Mouse (Mus musculus) forebrain, embryonic 13.5 days (tissue): Measurements from ENCODE around the gene Mea1. TPM values are rescaled to one million over a fixed set of nuclear protein-coding genes. Genes with fewer than 3 reads are reported as not detected.

ENCODE experiments used
- ATAC-seq: fragments of 200-750 bp; cut with Nextera tagmentation; 2 replicates; pipeline ENCODE4 v1.8.0; 2017
- H3K27ac ChIP-seq: fragments of 300-500 bp; sonication (generic); 2 replicates; pipeline ENCODE4 v1.5.1; 2015; ENCODE audit warnings: inconsistent platforms, mild to moderate bottlenecking, moderate library complexity
- H3K27me3 ChIP-seq: fragments of 300-500 bp; sonication (generic); 2 replicates; pipeline ENCODE4 v1.6.1; 2015; ENCODE audit warnings: mild to moderate bottlenecking, inconsistent platforms
- H3K36me3 ChIP-seq: fragments of 300-500 bp; sonication (generic); 2 replicates; pipeline ENCODE4 v1.6.1; 2015; ENCODE audit warnings: mild to moderate bottlenecking, inconsistent platforms; ENCODE audit not compliant: poor library complexity, severe bottlenecking
- H3K4me1 ChIP-seq: fragments of 300-500 bp; sonication (generic); 2 replicates; pipeline ENCODE4 v1.6.1; 2015; ENCODE audit warnings: inconsistent platforms
- H3K4me2 ChIP-seq: fragments of 300-500 bp; sonication (generic); 2 replicates; pipeline ENCODE4 v1.6.1; 2015; ENCODE audit warnings: inconsistent platforms, mild to moderate bottlenecking, moderate library complexity
- H3K4me3 ChIP-seq: fragments of 300-500 bp; sonication (generic); 2 replicates; pipeline ENCODE4 v1.5.1; 2015; ENCODE audit warnings: mild to moderate bottlenecking, inconsistent platforms
- H3K9ac ChIP-seq: fragments of 300-500 bp; sonication (generic); 2 replicates; pipeline ENCODE4 v1.6.1; 2015; ENCODE audit warnings: mild to moderate bottlenecking, inconsistent platforms
- H3K9me3 ChIP-seq: fragments of 300-500 bp; sonication (generic); replicated peaks from 2 replicates; pipeline ENCODE4 v1.6.1; 2016; ENCODE audit warnings: inconsistent platforms
- WGBS: fragments of 180-500 bp; shearing (Covaris S2); methylation state at CpG from one replicate; pipeline ENCODE4 v1.1.7; 2015; 5-methylcytosine and 5-hydroxymethylcytosine counted together
- polyA plus RNA-seq: library from polyadenylated mRNA; unstranded; fragments of >200 nt; fragmentation: Nextera tagmentation; extraction: Ambion mirVana; gene quantifications from 2 replicates; pipeline ENCODE4 v1.2.1, GENCODE M21; 2015

The Mea1 gene
- polyA plus RNA-seq, 1 experiment from 2014 or later, result 196 TPM

- 92% methylated on average over 5 of the region's 5 CpGs for WGBS
- Histone ChIP-seq H3K9ac (no peak overlapping the region), H3K4me3 (no peak overlapping the region), H3K9me3 (no peaks in the 10 kb centered on the region), H3K27ac (no peak overlapping the region), H3K27me3 (no peaks in the 10 kb centered on the region), H3K36me3 (peaks cover 33% of the 10 kb centered on the region), H3K4me1 (peaks cover 31% of the 10 kb centered on the region), H3K4me2 (no peak overlapping the region)
- ATAC-seq, result no peak
These were observed 20.7 kb downstream of the Mea1 start for GRCm38 (mm10) chr17:46699245-46699644.

GRCm38 (mm10) chr17:46699912-46700311 is 21.3 kb downstream of the Mea1 start:
- H3K27me3 ChIP-seq, result no peaks in the 10 kb centered on the region
- H3K9ac ChIP-seq, result no peak overlapping the region

GRCm38 (mm10) chr17:46701489-46701888 is 22.9 kb downstream of the Mea1 start:
- Histone ChIP-seq H3K27me3 (no peaks in the 10 kb centered on the region), H3K9me3 (no peaks in the 10 kb centered on the region), H3K36me3 (peaks cover 24% of the 10 kb centered on the region), H3K9ac (peak overlapping the region; percentile 41; the same call in 1 of the 2 replicates), H3K27ac (no peak overlapping the region), H3K4me2 (no peak overlapping the region), H3K4me3 (no peak overlapping the region), H3K4me1 (peaks cover 36% of the 10 kb centered on the region)
- 79% methylated on average over 12 of the region's 12 CpGs for WGBS
- ATAC-seq, result no peak

More at GRCm38 (mm10) chr17:46699912-46700311, 21.3 kb downstream of the Mea1 start:
- ATAC-seq, result no peak
- H3K4me1 ChIP-seq, result peaks cover 31% of the 10 kb centered on the region
- peaks cover 33% of the 10 kb centered on the region for H3K36me3 ChIP-seq
- no peaks in the 10 kb centered on the region for H3K9me3 ChIP-seq
- WGBS, result 89% methylated on average over 3 of the region's 3 CpGs
- H3K4me2 ChIP-seq, result no peak overlapping the region
- H3K4me3 ChIP-seq, result no peak overlapping the region
- H3K27ac ChIP-seq, result no peak overlapping the region

DNA sequence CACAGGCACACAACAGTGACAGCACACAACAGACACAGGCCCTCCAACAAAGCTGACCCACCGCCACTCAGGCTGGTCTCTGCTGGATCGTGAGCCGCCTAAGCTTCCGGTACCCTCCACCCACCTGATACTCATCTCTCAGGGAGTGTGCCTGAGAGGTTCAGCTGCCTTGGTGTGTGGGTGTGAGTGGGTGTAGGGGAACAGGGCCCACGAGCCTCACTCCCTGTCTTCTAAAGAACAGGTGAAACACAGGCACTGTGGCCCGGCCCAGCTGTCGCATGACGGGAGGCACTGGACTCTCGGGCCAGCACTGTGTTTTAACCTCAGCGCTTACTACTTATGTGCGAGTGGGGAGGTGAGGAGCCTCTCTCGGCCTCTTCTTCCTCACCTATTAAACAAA is 23.5 kb downstream of the Mea1 start:
- H3K9me3 ChIP-seq, result no peaks in the 10 kb centered on the region
- WGBS, result 89% methylated on average over 12 of the region's 12 CpGs
- H3K36me3 ChIP-seq, result peaks cover 24% of the 10 kb centered on the region
- no peak overlapping the region for H3K4me2 ChIP-seq
- H3K27me3 ChIP-seq, result no peaks in the 10 kb centered on the region
- H3K9ac ChIP-seq, result peak overlapping the region; percentile 23; the same call in 1 of the 2 replicates
- ATAC-seq, result no peak
- H3K27ac ChIP-seq, result no peak overlapping the region
- H3K4me3 ChIP-seq, result no peak overlapping the region
- peaks cover 36% of the 10 kb centered on the region for H3K4me1 ChIP-seq

DNA sequence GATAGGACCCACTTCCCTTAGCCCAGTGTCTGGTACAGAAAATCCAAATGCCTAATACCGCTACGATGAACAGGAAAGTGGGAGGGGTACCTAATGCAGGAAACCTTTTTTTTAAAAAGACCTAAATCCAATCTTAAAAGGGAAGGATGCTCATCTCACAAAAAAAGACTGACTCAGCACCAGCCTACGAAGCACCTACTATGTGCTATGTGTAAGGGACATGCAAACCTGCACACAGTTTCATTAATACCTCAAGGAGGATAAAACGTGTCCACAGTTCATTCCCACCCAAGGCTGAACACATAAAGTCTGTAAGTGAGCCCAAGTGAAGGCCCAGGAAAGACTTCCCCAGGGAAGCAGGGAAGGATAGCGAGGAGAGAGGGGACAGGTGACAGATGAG is 23.9 kb downstream of the Mea1 start:
- peaks cover 36% of the 10 kb centered on the region for H3K4me1 ChIP-seq
- no peak overlapping the region for H3K27ac ChIP-seq
- ATAC-seq, result no peak
- peak overlapping the region; percentile 69 for H3K4me2 ChIP-seq
- peak overlapping the region; percentile 97 for H3K9ac ChIP-seq
- peaks cover 24% of the 10 kb centered on the region for H3K36me3 ChIP-seq
- 87% methylated on average over 5 of the region's 5 CpGs for WGBS
- H3K4me3 ChIP-seq, result peak overlapping the region; percentile 94; the same call in 1 of the 2 replicates
- no peaks in the 10 kb centered on the region for H3K27me3 ChIP-seq
- no peaks in the 10 kb centered on the region for H3K9me3 ChIP-seq

- Histone ChIP-seq H3K4me3 (peak overlapping the region; percentile 94), H3K4me1 (peaks cover 36% of the 10 kb centered on the region), H3K9ac (peak overlapping the region; percentile 97), H3K36me3 (peaks cover 10% of the 10 kb centered on the region), H3K27me3 (no peaks in the 10 kb centered on the region), H3K27ac (peak overlapping the region; percentile 88), H3K9me3 (no peaks in the 10 kb centered on the region), H3K4me2 (peak overlapping the region; percentile 69)
- WGBS, result 4% methylated on average over 37 of the region's 41 CpGs
- no peak; the same call in none of the 2 replicates for ATAC-seq
These were observed 25.6 kb downstream of the Mea1 start for GRCm38 (mm10) chr17:46703971-46704886.

DNA sequence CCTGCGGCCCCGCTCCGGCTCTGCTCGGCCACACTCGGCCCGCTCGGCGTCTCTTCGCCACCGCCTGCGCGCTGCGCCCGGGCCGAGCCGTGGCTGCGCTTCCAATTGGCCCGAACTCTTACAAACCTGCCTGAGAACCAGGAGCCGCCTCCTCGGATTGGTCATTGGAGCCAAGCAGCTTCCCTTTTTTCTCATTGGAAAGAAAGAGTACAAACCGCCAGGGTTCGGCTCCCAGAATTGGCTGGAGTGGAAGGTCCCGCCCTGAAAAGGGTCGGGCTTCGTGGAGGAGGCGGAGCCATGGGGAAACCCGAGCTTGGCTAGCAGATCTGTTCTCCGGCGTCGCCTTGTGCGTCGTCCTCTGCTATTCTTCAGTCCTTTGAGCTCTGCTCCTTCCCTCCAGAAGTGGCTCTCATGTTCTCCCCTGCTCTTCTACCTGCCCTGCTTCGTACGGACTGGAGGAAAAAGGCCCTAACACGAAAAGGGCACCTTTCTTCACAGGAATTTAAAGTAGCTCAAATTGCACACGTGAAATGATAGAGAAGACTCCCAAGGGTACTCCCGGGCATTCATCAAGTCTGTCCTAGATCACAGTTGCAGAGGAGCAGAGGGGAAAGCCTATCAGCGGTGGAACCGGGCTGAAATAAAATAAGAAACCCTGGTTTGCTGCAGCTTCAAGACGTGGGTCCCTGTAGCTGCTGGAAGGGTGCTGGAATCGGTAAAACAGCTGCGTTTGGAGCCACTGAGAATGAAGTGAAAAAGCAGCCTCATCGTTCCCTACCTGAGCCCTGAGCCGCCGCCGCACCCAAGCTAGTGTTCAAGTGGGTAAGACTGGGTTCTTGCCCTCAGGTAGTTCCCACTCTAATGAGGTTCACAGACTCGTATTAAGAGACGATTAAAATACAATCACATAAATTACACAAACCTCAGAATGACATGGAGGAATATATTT is 26.6 kb downstream of the Mea1 start, which contains the start of gene Ppp2r5d:
TSS of gene Ppp2r5d (minus strand) at position 225 of the 949 bp plus-strand sequence.
- 2% methylated on average over 48 of the region's 48 CpGs for whole genome bisulfite sequencing
- Histone ChIP-seq H3K9me3 (no peaks in the 10 kb centered on the region), H3K9ac (peak within 1 kb of the TSS; percentile 97), H3K27me3 (no peaks in the 10 kb centered on the region), H3K27ac (peak within 1 kb of the TSS; percentile 88), H3K4me2 (peak within 1 kb of the TSS; percentile 69), H3K4me1 (peaks cover 36% of the 10 kb centered on the region), H3K36me3 (0 out of 2 replicates have a peak, but pooled peaks cover 4% of the 10 kb centered on the region), H3K4me3 (peak within 1 kb of the TSS; percentile 94)
- peak; percentile 97 for ATAC-seq

DNA sequence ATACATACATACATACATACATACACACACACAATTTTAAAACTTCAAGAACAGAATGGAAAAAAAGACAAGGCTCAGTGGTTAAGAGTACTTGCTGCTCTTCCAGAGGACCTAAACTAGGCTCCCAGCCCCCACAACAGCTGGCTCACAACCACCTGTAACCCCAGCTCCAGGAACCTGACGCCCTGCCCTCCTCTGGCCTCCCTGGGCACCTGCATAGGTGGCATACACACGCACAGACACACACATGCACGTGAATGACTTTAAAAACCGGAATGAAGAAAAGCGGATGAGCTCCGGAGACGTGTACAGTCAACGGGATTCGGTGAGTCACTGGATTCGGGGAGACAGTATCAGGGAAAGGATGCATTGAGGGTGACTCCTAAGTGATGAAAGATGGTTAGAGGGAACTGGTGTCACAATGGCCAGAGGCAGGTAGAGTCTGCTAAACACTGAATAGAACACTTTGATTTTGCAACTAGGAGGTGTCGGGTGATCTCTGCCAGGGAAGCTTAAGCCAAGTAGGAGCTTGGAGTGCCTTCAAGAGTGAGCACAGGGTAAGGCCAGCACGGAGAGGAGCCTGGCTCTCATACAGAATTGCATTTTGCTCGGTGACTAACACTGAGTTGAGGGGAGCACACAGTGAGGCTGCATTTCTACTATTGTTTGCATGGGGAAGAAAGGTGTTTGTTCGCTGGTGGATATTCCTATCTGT is 27.9 kb downstream of the Mea1 start:
- no peaks in the 10 kb centered on the region for H3K9me3 ChIP-seq
- H3K36me3 ChIP-seq, result 0 out of 2 replicates have a peak, but pooled peaks cover 1% of the 10 kb centered on the region
- no peak for ATAC-seq
- H3K4me3 ChIP-seq, result no peak overlapping the region
- peaks cover 35% of the 10 kb centered on the region for H3K4me1 ChIP-seq
- WGBS, result 93% methylated on average over 14 of the region's 14 CpGs
- no peak overlapping the region for H3K27ac ChIP-seq
- no peaks in the 10 kb centered on the region for H3K27me3 ChIP-seq
- no peak overlapping the region for H3K4me2 ChIP-seq
- H3K9ac ChIP-seq, result no peak overlapping the region

DNA sequence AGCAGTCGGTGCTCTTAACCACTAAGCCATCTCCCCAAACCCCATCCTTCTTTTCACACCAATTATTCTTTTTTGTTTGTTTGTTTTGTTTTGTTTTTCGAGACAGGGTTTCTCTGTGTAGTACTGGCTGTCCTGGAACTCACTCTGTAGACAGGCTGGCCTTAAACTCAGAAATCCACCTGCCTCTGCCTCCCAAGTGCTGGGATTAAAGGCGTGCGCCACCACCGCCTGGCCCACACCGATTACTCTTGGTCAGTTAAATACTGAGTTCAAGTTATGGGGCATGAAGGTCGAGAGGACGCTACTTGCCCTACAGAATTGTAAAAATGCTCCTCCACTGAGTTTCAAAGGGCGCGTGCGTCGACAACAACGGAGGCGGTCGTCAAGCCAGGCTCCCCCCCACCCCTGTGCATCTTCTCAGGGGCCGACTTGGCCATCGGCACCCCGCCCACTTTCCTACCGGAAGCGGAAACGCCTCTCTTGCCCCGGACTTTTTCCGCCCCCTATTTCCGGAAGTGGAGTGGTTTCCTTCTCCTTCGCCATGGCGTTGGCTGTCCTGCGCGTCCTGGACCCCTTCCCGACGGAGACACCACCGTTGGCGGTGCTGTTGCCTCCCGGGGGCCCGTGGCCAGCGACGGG is 32.5 kb downstream of the Mea1 start, which contains the start of gene Pex6:
TSS of gene Pex6 (plus strand) at position 505 of the 639 bp plus-strand sequence.
- peak; percentile 94 for ATAC-seq
- Histone ChIP-seq H3K4me1 (peaks cover 23% of the 10 kb centered on the region), H3K27me3 (no peaks in the 10 kb centered on the region), H3K36me3 (peaks cover 30% of the 10 kb centered on the region), H3K9ac (peak within 1 kb of the TSS; percentile 91), H3K9me3 (no peaks in the 10 kb centered on the region), H3K4me3 (peak within 1 kb of the TSS; percentile 91), H3K27ac (peak within 1 kb of the TSS; percentile 55), H3K4me2 (peak within 1 kb of the TSS; percentile 97)
- WGBS, result 9% methylated on average over 34 of the region's 36 CpGs

- ATAC-seq, result no peak; the same call in 1 of the 2 replicates
- H3K4me2 ChIP-seq, result peak overlapping the region; percentile 97
- H3K9me3 ChIP-seq, result no peaks in the 10 kb centered on the region
- peak overlapping the region; percentile 55 for H3K27ac ChIP-seq
- peak overlapping the region; percentile 91 for H3K9ac ChIP-seq
- H3K4me1 ChIP-seq, result peaks cover 23% of the 10 kb centered on the region
- H3K4me3 ChIP-seq, result peak overlapping the region; percentile 91
- H3K27me3 ChIP-seq, result no peaks in the 10 kb centered on the region
- peaks cover 36% of the 10 kb centered on the region for H3K36me3 ChIP-seq
- under 1% methylated on average over 76 of the region's 76 CpGs for WGBS
These were observed 33.1 kb downstream of the Mea1 start for GRCm38 (mm10) chr17:46711612-46712271.
